Mouse (Mus musculus): ENCODE results near the gene 5830473C10Rik.
"Not testable (repeated sequence)": the region's sequence is repeated elsewhere in the genome, so short reads cannot be mapped to it uniquely, and the experiment has no call there.

Gene 5830473C10Rik

GRCm38 (mm10) chr5:90594945-90595344 is 34.0 kb downstream of the 5830473C10Rik start:
- peak; percentile 75 for DNase-seq (ENCODE audit: low read depth, low spot score)

GRCm38 (mm10) chr5:90596155-90596554 is 35.2 kb downstream of the 5830473C10Rik start:
- no peak for DNase-seq (ENCODE audit: low read depth, low spot score)

- DNase-seq (ENCODE audit: low read depth, low spot score) = peak; percentile 17
Observed at GRCm38 (mm10) chr5:90601469-90601868, 40.6 kb downstream of the 5830473C10Rik start.

- DNase-seq (ENCODE audit: low read depth, low spot score) = no peak
Observed at GRCm38 (mm10) chr5:90603407-90603923, 42.6 kb downstream of the 5830473C10Rik start.

- DNase-seq (ENCODE audit: low read depth, low spot score) = no peak
Observed at GRCm38 (mm10) chr5:90608906-90609305, 48.0 kb downstream of the 5830473C10Rik start.

GRCm38 (mm10) chr5:90611388-90611787 is 50.5 kb downstream of the 5830473C10Rik start:
- no peak for DNase-seq (ENCODE audit: low read depth, low spot score)

GRCm38 (mm10) chr5:90611996-90612611 is 51.2 kb downstream of the 5830473C10Rik start:
- DNase-seq (ENCODE audit: low read depth, low spot score) = peak; percentile 34

GRCm38 (mm10) chr5:90612751-90613150 is 51.8 kb downstream of the 5830473C10Rik start:
- DNase-seq (ENCODE audit: low read depth, low spot score) = not testable (repeated sequence)

GRCm38 (mm10) chr5:90617859-90618258 is 57.0 kb downstream of the 5830473C10Rik start:
- no peak for DNase-seq (ENCODE audit: low read depth, low spot score)

GRCm38 (mm10) chr5:90621316-90621715 is 60.4 kb downstream of the 5830473C10Rik start:
- no peak for DNase-seq (ENCODE audit: low read depth, low spot score)

- DNase-seq (ENCODE audit: low read depth, low spot score) = no peak
Observed at GRCm38 (mm10) chr5:90621726-90622125, 60.8 kb downstream of the 5830473C10Rik start.

- no peak for DNase-seq (ENCODE audit: low read depth, low spot score)
Observed at GRCm38 (mm10) chr5:90623209-90623608, 62.3 kb downstream of the 5830473C10Rik start.

GRCm38 (mm10) chr5:90624708-90625425 is 64.0 kb downstream of the 5830473C10Rik start:
- DNase-seq (ENCODE audit: low read depth, low spot score) = no peak

- DNase-seq (ENCODE audit: low read depth, low spot score) = no peak
Observed at GRCm38 (mm10) chr5:90627423-90627822, 66.5 kb downstream of the 5830473C10Rik start.

GRCm38 (mm10) chr5:90628011-90628410 is 67.1 kb downstream of the 5830473C10Rik start:
- DNase-seq (ENCODE audit: low read depth, low spot score) = no peak

- DNase-seq (ENCODE audit: low read depth, low spot score) = no peak
Observed at GRCm38 (mm10) chr5:90628530-90628929, 67.6 kb downstream of the 5830473C10Rik start.

GRCm38 (mm10) chr5:90634885-90635284 is 74.0 kb downstream of the 5830473C10Rik start:
- DNase-seq (ENCODE audit: low read depth, low spot score) = no peak

- DNase-seq (ENCODE audit: low read depth, low spot score) = peak; percentile 6
Observed at GRCm38 (mm10) chr5:90640286-90641217, 79.6 kb downstream of the 5830473C10Rik start, which contains the start of gene Rassf6. TSS of gene Rassf6 (minus strand) at chr5:90640657.

- no peak for DNase-seq (ENCODE audit: low read depth, low spot score)
Observed at GRCm38 (mm10) chr5:90641218-90641610, 80.3 kb downstream of the 5830473C10Rik start.

GRCm38 (mm10) chr5:90645579-90645978 is 84.7 kb downstream of the 5830473C10Rik start:
- DNase-seq (ENCODE audit: low read depth, low spot score) = no peak

- no peak for DNase-seq (ENCODE audit: low read depth, low spot score)
Observed at GRCm38 (mm10) chr5:90646398-90646797, 85.5 kb downstream of the 5830473C10Rik start.
